Mouse (Mus musculus) G1E-ER4 (cell line): ENCODE measurements around the gene Rfc4. TPM values are rescaled to one million over a fixed set of nuclear protein-coding genes. Genes with fewer than 3 reads are reported as not detected.

ENCODE experiments used
- GATA1 ChIP-seq: IDR thresholded peaks from one replicate; pipeline ENCODE4 v1.8.0; 2012; ENCODE audit warnings: low read length, inconsistent platforms
- polyA plus RNA-seq: library from polyadenylated mRNA; stranded (reverse); fragments of >175 nt; gene quantifications from 2 replicates; pipeline ENCODE4 v1.2.3, GENCODE M21; 2012

Gene Rfc4
- polyA plus RNA-seq, 1 experiment: 15.7 TPM

DNA sequence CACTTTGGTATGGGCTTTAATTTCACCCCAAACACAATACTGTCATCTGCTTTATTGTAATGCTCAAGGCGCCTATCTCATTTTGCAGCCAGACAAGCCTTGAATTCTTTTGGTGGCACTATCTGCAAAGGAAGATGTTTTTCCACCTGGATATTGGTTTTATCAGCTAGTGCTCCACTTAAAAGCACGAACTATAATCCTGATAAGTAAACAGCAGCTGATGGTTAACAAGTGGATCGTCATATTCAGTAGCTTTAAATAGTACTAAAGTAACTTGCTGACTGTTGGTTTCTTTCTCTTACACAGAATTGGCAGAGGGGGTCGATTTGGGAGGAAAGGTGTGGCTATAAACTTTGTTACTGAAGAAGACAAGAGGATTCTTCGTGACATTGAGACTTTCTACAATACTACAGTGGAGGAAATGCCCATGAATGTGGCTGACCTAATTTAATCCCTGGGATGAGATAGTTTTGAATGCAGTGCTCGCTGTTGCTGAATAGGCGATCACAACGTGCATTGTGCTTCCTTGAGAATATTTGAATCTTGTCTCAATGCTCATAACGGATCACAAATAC lies 14.6 kb downstream of the Rfc4 start:
- no peak for TF ChIP-seq GATA1

DNA sequence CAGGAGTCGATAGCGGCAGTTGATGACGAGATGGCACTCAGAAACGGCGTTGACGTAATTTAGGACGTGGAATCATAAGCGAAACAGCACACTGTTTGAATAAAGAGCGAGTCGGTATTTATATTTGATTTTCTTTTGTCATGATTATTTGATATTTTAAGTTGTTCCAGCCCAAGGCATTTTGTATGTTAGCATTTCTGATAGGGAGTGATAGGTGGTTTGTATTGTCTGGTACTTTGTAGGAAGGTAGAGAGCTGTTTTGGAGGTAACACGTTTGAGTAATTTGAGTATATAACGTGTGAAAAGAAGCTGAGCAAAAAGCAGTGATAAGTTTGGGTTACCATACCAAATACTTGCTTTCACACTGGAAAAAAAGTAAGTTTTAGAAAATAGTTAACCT lies 15.2 kb downstream of the Rfc4 start:
- no peak for TF ChIP-seq GATA1

DNA sequence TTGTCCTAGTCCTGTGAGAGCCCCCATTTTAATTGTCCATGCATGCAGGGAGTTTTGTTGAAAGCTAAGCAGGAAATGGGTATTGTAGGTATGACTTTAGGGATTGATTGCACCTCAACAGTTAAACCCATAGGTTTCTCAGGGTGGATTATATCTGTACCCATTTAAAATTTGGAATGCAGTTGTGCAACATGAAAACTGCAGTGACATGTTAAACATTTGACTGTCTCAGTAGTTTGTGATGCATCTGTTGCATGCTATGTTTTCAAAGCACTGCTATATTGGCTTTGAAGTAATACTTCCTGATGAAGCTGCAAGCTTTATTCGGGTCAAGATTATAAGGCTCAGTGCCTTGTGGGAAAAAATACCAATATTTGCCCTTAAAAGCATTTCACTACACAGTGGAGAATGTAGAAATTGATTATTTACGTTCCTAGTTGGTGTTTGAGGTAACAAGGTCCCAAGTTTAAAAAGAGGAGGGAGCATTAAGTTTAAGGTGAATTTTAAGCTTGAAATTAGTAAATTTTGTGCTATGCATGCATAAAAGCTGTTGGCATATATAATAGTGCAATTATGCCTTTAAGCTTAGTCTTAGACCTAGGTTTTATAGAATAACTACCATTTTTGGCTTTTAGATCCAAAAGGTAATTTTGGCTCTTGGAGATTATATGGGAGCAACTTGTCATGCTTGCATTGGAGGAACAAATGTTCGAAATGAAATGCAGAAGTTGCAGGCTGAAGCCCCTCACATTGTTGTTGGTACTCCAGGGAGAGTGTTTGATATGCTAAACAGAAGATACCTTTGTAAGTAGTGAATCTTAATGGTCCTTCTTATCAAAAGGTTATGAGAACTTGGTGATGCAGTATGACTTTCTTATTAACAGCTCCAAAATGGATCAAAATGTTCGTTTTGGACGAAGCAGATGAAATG lies 17.9 kb downstream of the Rfc4 start:
- TF ChIP-seq GATA1: no peak

DNA sequence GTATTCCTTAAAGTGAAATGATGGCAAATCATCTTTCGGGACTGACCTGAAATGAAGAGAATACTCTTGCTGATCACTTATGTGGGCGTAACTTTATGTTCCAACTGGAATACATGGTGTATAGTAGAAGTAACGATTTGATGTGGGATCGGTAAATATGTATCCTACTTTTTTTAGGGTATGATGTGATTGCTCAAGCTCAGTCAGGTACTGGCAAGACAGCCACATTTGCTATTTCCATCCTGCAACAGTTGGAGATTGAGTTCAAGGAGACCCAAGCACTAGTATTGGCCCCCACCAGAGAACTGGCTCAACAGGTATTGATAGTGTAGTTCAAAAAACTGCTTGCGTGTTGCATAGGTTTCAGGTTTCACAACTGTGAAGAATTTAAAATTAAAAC lies 18.6 kb downstream of the Rfc4 start:
- TF ChIP-seq GATA1: no peak

DNA sequence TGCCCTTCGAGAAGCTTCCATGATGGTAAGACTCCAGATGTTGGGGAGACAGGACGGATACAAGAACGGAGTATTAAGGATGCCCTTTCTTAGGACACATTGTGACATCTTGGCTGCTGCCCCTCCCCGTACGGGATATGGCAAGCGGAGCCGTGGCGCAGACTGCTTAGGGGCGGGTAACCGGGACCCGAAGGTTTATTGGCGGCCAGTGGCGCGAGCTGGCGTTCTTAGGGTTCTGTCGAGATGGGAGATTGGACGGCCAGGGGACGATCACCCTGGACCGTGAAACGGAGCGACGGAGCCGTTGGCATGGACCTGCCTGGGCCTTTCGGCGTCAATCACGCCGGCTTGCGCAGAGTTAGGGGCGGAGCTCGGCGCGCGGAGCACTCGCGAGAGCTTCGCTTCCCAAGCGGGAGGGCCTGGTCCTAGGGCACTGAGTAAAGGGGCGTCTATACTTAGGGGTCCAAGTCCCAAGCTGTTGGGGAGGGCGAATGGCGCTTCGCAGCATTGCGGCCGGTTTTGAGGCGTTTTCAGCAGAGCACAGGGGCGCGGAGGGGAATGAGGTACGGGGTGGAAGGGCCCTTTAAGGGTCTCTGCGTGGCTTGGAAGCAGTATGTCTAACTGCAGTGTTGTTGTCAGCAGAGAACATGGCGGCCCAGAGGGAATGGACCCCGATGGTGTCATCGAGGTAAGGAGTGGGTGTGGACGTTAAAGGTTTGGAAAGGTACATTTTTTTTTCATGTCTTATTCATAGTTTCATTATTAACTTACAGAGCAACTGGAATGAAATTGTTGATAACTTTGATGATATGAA lies 19.4 kb downstream of the Rfc4 start:
- TF ChIP-seq GATA1: no peak

DNA sequence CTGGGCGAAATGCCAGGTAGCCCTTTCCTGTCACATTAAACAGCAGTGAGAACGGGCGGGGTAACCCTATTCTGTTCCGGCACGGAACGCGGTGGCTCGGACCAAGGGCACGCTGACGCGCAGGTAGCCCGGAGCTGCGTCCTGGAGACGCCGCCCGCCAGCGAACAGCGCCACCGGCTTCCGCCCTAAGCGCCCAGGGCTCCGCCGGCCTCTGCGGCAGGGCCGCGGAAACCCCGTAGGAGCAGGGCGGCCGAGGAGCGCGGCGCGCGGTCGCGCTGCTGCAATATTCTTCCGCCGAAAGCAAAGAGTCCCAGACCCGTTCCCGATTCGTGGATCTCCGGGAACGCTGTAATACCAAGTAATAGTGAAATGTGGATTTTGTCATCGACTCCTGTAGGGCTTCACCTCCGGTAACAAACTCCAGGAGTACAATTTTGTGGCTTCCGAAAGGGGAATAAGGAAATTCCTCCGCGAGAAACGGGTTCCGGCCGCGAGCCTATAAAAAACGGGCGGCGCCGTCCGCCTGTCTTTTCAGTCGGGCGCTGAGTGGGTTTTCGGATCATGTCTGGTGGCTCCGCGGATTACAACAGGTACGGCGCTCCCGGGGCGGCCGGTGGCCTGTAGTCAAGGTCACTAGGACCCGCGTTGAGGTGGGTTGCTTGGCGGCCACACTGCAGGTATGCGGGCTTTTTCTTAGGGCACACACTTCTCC lies 20.1 kb downstream of the Rfc4 start, which contains the start of gene Eif4a2:
Eif4a2 (plus strand) TSS at position 214 of the 712 bp plus-strand sequence.
- no peak for TF ChIP-seq GATA1

DNA sequence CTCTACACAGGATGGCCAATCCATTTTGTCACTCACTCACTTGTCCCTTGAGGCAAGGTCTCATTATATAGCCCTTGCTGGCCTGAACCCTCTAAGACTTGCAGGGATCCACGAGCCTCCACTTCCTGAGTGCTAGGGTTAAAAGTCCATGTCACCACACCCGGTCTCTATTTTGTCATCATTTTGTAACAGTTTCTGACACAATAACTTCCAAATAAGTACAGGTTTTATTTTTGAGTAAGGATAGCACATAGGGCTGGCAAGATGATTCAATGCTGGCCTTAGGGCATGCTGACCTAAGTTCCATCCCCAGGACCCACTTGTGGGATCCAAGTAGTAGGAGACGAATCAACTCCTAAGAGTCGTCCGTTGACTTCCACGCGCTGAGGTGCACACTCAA lies 21.4 kb downstream of the Rfc4 start:
- no peak for TF ChIP-seq GATA1

DNA sequence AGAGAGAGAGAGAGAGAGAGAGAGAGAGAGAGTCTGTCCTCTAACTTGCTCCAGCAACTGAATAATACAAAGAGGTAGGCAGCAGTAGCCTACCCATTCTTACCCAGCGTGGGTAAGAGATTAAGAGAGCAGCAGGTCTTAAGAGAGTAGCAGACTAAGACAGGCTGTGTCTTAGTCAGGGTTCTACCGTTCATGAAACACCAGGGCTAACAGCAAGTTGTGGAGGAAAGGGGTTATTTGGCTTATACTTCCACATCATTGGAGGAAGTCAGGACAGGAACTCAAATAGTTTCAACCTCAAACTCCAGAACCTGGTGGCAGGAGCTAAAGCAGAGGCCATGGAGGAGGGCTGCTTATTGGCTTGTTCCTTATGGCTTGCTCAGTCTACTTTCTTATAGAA lies 23.7 kb downstream of the Rfc4 start:
- no peak for TF ChIP-seq GATA1

DNA sequence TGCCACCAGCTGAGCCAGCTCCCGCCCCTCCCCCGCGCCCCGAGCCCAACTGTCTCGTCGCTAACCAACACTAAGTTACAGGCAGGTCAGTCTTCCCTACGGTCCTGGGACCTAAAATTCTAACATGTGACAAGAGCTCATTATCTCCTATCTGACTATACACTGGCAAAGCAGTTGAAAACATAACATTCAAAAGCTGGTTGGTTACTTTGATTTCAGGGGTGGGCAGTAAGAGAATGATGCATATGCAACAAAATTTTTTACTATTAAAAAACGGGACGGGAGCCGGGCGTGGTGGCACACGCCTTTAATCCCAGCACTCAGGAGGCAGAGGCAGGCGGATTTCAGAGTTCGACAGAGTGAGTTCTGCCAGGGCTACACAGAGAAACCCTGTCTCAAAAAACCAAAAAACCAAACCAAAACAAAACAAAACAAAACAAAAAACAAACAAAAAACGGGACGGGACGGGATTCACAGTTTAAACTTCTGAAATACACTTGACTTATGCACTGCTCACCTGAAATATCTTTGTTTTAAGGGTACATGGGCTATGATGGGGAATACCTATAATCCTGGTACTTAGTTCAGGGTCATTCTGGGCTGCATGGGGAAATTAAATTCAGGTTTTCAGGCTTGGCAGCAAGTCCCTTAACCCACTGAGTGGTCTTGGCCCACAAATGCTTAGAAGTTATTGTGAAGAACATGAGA lies 24.3 kb downstream of the Rfc4 start:
- no peak for TF ChIP-seq GATA1

DNA sequence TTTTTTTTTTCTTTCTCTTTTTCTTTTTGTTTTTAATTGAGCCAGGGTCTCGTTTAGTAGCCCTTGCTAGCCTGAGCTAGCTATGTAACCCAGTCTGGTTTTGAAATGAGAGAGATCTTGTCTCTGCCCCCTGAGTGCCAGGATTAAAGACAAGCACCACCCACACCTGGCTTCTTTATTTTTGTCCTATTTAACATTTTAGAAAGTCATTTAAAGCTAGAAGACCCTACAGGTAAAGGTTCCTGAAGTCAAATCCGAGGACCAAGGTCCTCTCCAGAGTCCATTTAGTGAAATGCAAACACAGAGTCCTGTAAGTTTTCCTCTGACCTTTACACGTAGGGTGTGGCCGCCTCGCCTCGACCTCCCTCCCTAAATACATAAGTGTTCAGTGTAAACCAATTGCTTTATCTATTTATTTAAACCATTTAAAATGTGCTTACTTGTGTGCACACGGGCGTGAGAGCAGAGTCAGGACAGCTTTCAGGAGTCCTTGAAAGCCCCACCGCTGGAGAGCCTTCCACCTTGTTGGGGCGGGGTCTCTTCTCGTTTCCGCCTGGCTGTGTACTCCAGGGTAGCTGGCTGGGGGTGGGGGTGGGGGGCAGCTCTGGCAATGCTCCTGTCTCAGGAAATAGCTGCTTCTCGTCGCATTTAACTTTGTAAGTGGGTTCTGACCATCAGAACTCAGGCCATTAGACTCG lies 25.0 kb downstream of the Rfc4 start:
- no peak for TF ChIP-seq GATA1

DNA sequence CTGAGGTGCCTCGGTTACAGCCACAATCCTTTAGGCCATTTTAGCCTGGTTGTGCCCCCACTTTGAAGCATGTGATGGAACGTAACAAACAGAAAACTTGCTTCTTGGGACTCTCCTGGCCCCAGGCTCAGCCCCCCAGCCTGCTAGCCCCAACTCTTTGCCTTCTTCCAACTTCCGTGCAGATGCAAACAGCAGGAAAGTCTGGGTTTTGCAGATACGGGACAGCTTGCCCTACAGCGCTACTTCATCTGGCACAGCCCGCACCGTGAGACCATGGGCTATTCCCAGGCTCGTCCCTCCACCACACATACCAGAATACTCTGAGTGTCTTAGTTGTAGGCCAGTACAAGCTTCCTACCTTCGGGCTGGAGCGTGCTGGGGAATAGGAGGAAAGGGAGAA lies 26.9 kb downstream of the Rfc4 start:
- TF ChIP-seq GATA1: no peak

DNA sequence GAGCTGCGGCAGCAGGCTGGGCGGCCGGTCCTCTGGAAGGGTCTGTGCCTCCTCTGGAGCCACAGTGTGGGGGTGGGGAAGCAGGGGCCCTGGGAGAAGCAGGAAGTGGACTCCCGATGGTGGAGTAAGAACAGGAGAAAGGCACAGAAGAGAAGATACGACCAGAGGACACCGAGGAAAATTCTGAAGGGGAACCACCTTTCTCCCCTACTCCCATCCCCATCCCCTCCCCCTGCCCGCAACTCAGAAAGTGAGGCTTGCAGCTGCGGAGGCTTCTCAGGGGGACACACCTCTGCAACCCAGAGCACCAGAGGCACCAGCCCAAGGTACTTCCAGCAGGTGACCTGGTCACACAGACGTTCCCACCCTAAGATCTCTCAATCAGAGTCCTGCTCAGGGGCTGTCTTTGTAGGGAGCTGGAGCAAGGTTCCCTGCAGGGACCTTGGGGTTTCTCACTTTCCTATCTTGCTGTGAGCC lies 27.4 kb downstream of the Rfc4 start:
- no peak for TF ChIP-seq GATA1

DNA sequence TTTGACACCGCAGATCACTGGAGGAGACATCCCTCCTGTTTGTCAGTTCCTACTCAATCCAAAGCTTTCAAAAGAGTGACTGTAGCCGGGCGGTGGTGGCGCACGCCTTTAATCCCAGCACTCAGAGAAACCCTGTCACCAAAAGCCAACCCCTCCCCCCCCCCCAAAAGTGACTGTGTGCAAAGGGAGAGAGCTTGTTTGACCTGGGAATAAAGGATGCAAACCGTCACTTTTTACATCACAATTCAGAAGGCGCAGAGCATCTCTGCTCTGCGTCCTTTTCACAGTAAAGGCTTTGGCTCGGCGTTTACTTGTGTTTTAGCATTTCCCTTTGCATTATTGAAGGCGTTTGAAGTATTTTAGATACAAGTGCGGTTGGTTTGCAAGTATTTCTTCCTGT lies 27.9 kb downstream of the Rfc4 start:
- TF ChIP-seq GATA1: no peak

DNA sequence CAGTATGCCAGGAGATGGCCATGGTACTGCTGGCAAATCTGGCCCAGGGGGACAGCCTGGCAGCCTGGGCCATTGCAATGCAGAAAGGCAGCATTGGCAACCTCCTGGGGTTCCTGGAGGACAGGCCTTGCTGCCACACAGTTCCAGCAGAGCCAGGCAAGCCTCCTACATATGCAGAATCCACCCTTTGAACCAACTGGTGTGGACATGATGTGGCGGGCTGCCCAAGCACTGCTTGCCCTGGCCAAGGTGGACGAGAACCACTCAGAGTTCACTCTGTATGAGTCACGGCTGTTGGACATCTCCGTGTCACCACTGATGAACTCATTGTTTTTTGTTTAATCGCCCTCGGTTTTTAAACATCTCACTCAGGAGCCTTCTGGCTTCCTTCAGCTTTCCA lies 33.4 kb downstream of the Rfc4 start:
- TF ChIP-seq GATA1: no peak

DNA sequence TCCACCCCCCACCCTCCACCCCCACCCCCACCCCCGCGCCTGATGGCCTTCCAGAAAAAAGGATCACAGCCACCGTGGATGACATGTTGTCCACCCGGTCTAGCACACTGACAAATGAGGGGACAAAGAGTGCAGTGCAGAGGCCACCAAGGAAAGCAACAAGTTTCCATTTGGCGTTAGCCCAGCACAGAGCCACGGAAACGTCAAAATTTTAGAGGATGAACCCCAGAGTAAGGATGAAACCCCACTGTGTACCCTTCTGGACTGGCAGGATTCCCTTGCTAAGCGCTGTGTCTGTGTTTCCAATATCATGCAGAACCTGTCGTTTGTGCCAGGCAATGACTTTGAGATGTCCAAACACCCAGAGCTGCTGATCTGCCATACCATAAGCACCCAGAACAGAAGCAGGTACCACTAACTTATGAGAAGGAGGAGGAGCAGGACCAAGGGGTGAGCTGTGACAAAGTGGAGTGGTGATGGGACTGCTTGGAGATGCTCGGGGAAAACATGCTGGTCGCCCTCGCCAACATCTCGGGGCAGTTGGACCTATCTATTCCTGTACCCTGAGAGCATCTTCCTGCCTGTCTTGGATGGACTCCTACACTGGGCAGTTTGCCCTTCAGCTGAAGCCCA lies 34.1 kb downstream of the Rfc4 start:
- TF ChIP-seq GATA1: no peak

Other genes with a start within 250 kb of the Rfc4 start
- 0.21 and 0.65 TPM in 2 replicates for gene Ahsg, start 236.5 kb downstream of the Rfc4 start, polyA plus RNA-seq
- gene Fetub, start 209.4 kb downstream of the Rfc4 start, polyA plus RNA-seq: 3.9 and 4.9 TPM in 2 replicates
- gene Hrg, start 176.7 kb downstream of the Rfc4 start, polyA plus RNA-seq: not detected in 2 replicates
- gene Kng2, start 98.3 kb downstream of the Rfc4 start, polyA plus RNA-seq: not detected in 2 replicates
- not detected in 2 replicates for gene Kng1, start 69.9 kb downstream of the Rfc4 start, polyA plus RNA-seq
- gene Eif4a2, start 20.3 kb downstream of the Rfc4 start, polyA plus RNA-seq: 2.1 and 4.3 TPM in 2 replicates
- gene Adipoq, start 18.8 kb upstream of the Rfc4 start, polyA plus RNA-seq: not detected in 2 replicates
- 1.1 and 1.2 TPM in 2 replicates for gene St6gal1, start 97.0 kb upstream of the Rfc4 start, polyA plus RNA-seq